Mouse (Mus musculus): ENCODE measurements around the gene Col5a1. TPM values are rescaled to one million over a fixed set of nuclear protein-coding genes. Genes with fewer than 3 reads are reported as not detected.

Col5a1 gene
- total RNA-seq, 2 experiments from 2014 or later = 3.3 to 3.7 TPM

DNA sequence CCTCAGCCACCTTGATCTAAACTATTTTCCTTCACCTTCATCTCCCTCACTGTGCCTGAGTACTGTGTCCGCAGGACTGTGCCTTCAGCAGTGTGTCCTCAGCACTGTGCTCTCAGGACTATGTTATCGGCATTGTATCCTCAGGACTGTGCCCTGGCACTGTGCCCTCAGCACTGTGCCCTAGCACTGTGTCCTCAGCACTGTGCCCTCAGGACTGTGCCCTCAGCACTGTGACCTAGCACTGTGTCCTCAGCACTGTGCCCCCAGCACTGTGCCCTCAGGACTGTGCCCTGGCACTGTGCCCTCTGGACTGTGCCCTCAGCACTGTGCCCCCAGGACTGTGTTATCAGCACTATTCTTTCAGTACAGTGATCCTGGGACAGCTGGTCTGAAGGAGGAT is 75.0 kb downstream of the Col5a1 start:
- no peak for DNase-seq (ENCODE audit: low spot score in 2 of 2)

DNA sequence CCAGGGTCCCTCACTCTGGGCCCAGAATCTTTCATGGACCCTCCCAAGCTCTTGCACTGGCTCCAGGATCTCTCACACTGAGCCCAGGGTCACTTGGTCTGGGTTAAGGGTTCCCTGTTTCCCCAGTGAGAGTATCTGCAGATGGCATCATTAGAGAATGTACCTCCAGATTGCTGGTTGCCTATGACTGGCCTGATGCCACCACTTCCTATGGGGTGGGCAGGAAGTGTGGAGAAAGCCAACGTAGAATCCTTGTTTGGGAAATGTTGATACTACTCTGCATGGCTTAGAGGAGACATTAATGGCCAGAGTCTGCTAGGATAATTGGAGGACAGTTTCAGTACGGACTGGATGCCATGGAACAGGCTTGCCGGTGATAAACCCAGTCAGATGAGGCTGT is 76.2 kb downstream of the Col5a1 start:
- DNase-seq (ENCODE audit: low spot score in 2 of 2) = no peak

DNA sequence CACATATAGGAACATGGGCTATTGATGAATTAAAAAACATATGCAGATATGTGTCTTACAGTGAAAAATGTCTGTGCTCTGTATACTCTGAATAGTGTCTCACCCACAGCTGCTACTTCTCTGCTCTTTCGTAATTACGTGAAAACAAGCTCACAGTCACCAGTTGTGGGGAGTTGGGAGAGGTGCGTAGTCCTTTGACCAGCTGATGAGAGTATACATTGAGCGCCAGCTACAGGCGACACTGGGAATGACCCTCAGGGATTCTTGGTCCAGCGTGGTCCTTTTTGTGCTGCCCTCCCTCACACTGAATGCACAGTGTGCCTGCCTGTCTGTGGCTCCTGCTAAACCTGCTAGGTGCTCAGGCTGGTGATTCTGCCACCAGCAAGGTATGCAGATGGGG is 82.9 kb downstream of the Col5a1 start:
- DNase-seq (ENCODE audit: low spot score in 2 of 2) = peak in 1 of 2 experiments; percentile 35

DNA sequence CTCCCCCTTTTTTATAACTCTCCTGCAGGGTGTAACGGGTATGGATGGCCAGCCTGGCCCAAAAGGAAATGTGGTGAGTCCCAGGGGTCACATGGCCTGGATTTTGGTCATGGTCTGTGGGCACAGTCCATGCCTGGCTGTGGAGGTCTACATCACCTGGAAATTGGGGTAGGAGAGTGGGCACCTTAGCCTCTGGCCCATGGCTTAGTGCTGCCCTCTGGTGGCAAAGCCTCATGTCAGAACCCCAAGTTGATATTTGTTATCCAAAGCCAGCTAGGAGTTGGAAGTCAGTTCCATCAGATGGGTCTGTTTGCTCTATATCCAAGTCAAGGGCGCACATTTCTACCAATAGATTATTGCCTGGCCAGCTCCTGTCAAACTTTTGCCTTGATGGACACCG is 87.6 kb downstream of the Col5a1 start:
- peak; percentile 18 to 72 for DNase-seq (ENCODE audit: low spot score in 2 of 2)

DNA sequence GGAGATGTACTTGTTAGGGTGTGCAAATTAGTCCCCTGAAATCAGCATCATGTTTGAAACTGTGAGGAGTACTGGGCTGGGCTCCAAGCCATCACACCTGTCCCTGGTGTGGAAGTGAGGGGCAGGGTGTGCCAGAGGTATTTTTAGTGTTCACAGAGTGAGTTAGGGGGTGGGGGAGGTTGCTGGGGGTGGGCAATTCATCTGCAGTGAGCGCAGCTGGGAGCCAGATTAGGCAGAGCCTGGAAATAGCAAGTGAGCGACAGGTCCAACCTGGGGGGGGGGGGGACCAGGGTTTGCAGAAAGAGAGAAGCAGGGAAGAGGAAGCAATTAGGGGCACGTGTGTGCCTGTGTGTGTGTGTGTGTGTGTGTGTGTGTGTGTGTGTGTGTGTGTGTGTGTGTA is 89.6 kb downstream of the Col5a1 start:
- no peak for DNase-seq (ENCODE audit: low spot score in 2 of 2)

DNA sequence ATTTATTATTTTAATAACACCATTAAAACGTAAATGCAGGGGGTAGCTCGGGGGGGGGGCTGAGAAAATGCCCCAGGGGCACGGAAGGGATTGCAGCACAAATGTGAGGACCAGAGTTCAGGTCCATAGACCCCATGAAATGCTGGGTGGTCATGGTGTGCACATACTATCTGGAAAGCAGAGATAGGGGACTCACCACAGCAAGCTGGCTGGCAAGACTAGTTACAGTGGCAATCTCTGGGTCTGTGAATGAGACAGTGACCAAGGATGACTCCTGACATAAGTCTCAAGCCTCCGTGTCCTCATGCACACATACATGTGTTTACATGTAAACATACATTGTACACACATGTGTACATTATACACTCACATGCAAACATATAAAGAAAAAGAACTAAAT is 90.3 kb downstream of the Col5a1 start:
- no peak for DNase-seq (ENCODE audit: low spot score in 2 of 2)

DNA sequence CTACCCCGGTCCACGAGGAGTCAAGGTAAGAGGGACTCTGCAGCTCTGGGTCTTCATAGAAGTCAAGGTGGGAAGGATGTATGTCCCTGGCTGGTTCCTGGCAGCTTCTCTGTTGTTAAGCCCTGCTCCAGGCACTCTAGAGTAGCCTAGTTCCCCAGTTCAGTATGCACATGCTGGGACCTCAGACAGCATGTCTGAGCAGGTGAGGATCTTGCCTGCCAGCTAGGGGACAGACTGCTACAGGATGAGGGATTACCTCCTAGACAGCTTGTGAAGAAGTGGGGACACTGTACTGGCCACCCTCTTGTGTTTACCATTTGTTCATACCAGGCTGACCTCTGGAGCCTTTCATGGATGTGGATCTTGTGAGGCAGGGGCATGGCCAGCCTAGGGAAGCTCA is 94.8 kb downstream of the Col5a1 start:
- no peak for DNase-seq (ENCODE audit: low spot score in 2 of 2)

DNA sequence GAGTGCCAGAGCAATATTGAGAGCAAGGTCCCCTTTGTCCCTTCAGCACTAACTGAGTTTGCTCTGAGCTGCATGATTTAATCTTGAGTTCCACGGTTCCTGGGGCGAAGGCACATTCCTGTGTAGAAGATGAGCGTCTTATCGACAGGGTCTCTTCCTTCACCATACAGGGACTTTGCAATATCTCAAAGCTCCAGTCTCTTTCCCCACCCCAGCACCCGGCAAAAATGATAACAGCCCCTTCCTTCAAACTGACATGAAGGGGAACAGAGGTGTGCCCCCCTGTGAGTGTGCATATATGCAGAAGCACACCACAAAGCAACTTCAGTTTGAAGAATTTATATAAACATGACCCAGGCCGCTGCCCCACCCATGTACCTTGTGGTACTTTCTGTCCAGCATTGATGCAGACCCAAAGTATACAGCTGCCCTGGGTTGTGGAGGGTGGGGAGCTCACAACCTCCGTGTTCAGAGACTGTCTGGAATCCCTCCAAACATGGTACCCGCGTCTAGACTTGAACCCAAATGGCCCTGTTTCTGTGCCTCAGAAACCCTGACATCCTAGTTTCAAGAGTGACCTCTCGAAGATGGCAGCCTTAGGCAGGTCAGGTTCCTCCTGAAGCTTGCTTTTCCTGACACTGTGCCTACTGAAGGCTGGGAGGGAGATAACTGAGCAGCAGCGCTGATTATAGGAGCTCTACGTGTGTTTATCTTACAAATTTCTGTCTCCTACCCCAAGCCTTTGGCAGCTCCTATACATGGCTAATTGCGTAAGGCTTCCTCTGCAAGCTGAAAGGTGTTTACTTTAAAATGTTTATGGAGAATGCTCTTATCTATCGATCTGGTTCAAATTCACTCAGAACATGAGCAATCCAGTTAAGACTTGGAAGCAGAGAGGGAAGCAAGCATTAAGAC is 95.7 kb downstream of the Col5a1 start:
- DNase-seq (ENCODE audit: low spot score in 2 of 2) = no peak

DNA sequence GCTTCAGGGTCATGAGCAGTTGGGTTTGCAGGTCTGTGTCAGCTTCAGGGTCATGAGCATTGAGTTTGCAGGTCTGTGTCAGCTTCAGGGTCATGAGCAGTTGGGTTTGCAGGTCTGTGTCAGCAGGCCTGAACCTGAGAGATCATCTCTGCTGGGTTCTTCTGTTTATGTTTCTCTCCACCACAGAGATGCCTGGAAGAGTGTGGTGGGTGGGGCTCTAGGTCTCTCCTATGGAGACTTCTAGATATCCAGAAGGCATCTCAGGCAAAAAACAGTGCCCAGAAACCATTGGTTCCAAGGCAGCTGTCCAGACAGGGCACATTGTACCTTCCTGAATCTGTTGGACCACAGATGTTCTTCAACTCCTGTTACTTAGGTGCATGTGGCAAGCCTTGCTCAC is 96.9 kb downstream of the Col5a1 start:
- no peak for DNase-seq (ENCODE audit: low spot score in 2 of 2)

DNA sequence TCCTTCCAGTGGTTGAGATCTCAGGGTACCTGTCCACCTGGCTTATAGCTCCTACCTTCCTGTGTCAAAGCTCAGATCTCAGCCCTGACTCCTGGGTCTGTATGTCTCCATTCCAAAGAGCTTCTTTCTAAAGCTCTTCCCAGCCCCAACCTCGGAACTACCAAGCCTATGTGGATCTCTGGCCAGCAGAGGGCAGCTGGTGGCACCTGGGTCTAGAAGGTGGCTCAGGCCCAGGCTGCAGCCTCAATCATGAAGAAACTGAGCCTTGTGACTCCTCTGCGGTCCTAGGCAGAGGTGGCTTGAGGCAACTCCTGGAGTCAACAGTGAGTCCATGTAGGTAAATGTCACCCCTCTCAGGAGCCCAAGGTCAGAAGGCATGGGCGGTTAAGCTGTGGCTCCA is 97.7 kb downstream of the Col5a1 start:
- peak in 1 of 2 experiments; percentile 34 for DNase-seq (ENCODE audit: low spot score in 2 of 2)

DNA sequence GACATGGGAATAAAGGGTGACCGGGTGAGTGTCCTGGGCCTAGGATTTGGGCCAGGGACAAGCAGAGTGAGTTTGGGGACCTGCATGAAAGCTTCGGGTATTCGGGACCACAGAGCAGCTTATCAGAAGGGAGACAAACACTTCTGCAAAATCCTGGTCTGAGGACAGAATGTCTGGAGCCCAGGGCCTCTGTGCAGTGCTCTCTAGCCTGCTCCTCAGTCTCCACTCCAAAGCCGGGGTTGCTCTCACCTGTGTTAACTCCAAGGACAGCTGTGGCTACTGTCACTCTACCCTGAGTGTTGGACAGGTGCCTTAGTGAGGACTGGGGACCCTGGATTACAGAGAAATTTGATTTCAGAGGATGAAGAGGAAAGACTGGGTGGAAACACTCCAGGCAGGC is 100.5 kb downstream of the Col5a1 start:
- DNase-seq (ENCODE audit: low spot score in 2 of 2) = no peak

DNA sequence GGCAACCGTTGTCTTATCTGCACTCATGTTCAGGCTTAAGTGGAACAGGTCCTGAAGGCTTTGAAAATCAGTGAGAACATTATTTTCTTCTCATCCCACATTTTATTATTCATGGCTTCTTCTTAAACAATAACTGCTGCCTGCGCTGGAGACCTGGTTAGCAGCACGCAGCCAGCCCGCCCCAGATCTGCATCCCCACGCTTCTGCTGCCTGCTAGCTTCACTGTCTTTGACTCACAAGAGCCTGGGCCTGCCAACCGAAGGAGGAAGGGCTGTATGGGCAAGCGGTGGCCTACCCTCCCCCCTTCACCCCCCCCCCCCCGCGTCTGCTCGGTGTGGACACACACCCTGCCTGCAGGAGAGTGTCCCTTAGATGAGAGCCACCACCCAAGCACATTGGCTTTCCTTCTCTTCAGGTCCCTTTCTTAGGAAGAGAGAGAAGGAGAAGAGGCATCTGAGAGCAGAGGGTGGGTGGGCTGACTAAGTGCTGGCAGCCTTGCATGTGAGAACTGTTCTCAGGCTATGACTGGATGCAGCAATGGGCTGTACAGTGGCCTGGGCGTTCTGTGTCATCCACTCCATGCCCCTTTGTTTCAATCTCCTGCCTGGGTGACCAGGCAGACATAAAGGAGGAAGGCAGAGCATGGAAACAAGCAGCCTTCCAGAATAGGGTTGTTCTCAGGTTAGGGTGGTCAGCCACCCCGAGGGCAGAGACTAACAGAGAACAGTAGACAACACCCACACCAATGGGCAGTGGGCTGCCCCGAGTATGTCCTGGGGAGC is 104.4 kb downstream of the Col5a1 start:
- DNase-seq (ENCODE audit: low spot score in 2 of 2) = peak in 1 of 2 experiments; percentile 31

DNA sequence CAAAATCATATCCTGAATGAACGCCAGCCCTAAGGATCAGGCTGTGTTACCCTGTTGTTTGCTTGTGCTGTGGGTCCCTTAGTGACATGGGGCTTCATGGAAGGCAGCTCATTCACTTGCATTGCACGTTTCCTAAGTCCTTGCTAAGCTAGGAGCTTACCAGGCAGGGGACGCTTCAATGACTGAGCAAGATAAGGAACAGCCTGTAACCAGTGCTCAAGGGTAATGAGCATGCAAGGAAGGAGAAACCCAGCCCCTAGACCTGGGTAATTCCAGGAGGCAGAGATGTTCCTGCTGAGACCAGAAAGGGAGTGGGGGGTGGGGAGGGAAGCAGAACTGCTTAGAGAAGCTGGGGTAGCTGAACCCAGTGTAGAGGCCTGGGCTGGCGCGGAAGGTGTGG is 107.2 kb downstream of the Col5a1 start:
- DNase-seq (ENCODE audit: low spot score in 2 of 2) = no peak

DNA sequence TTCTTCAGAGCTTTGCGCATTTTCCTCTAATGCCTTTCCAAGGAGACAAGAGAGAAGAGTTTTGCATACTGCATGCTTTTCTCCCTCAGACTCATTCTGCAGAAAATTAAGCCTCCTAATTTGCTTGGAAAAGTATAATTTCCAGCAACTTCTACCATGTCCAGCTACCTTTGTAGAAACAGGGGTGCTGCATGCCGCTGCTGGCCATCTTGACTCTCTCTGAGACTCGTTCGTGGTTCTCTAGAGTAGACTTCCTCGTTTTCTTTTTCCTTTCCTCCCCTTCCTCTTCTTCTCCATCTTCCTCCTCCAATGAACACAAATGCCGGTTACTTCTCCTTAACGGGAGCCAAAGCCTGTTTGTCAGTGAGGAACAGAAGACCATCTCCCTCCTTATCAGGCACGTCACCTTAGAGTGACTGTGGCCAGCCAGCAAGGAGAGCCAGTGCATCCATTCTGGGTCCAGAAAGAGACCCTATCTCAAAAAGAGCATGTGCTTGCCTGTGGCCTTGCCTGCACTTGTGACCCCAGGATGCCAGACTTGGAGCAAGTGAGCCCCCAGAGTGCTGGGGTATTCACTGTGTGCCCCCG is 113.9 kb downstream of the Col5a1 start:
- DNase-seq (ENCODE audit: low spot score in 2 of 2) = no peak

DNA sequence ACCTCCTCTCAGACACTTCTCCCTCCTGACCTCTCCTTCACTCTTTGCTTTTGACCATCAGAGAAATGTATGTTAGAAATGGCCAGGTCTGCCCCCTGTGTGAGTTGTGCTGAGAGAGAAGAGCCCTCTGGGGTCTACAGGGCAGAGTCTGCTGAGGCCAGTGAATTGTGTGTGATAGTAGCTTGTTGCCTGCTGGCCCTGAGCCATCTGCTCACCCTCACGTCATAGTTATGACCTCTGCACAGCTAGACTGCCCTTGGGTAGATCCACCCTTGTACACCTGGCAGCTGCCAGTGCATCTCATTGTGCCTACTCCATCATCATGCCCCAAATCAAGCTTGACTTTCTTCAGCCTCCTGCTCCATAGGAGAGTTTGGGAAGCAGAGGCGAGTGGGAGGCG is 114.4 kb downstream of the Col5a1 start:
- no peak for DNase-seq (ENCODE audit: low spot score in 2 of 2)

DNA sequence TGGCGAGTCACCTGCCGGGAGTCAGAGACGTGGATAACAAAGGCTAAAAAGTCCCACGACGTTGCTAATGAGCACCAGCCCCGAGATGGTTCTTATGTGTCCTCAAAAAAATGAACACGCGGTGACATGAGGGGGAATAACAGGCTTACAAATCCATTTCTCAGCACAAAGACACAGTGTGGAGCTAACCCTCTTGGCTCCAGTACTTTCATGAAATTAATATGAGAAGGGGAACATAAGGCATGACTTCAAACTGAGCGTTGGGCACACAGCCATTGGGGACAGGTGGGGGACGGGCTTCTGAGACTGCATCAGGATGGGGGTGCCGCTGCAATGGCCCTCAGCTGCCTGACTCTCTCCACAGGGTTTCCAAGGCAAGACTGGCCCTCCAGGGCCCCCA is 115.0 kb downstream of the Col5a1 start:
- DNase-seq (ENCODE audit: low spot score in 2 of 2) = peak; percentile 18 to 43

DNA sequence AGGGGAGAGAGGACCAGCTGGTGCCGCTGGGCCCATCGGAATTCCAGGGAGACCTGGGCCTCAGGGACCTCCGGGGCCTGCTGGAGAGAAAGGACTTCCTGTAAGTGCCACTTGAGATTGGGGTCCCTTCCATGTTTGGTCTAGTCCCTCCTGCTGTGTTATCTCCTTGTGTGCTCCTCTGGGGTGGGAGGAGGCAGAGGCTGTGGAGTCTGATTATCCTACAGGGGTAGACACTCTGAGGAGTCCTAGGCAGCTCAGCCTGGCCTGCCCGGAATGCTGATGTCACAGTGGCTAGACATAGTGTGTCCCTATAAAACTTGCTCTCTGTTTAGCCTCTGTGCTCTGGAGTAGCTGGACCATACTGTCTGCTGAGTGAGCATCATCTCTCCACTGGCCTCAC is 119.0 kb downstream of the Col5a1 start:
- no peak for DNase-seq (ENCODE audit: low spot score in 2 of 2)

DNA sequence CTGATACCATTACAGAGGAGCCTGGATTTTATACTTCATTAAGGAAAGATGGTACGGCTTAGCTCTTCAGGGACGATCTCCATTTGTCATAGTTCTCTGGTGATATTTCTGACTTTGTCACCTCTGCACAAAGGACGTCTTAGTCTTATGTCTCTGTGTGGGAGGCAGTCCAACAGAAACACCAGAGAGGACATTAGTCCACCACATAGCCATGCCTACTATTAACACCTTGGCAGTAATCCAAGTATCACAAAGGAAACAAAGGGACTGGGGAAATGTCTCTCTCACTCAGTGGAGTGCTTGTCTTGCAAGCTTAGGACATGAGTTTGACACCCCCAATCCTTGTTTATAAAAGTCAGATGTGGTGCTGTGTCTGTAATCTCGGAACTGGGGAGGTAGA is 122.0 kb downstream of the Col5a1 start:
- DNase-seq (ENCODE audit: low spot score in 2 of 2) = no peak

DNA sequence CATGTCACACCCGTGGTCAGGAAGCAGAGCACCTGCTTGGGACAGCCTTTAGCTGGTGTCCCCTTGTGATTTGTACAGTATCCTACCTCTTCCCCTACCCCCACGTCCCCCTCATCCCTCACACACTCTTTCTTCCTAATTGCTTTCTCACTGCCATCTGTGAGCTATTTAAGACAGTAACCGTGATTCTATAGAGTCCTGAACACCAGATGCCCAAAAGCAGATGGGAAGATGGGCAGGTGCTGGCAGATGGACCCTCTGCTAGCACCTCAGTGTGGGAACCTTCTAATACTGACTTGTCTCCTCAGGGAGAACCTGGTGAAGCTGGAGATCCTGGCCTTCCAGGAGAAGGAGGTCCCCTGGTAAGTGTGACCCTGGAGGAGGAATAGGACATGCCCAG is 126.1 kb downstream of the Col5a1 start:
- no peak for DNase-seq (ENCODE audit: low spot score in 2 of 2)

DNA sequence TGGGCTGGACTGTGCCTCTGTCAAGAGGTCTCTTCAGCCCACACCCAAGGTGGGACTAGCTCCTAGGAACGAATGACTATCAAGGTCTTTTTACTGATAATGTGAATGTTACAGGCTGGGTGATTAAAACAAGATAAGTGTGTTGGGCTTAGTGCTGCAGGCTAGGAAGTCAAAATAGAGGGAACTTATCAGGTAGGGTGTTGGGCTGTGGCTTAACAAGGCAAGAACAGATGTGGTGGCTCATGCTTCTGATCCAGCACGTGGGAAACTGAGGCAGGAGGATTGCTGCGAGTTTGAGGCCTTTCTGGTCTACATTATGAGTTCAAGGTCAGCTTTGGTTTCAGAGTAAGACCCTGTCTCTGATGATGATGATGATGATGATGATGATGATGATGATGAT is 128.6 kb downstream of the Col5a1 start:
- DNase-seq (ENCODE audit: low spot score in 2 of 2) = no peak

DNA sequence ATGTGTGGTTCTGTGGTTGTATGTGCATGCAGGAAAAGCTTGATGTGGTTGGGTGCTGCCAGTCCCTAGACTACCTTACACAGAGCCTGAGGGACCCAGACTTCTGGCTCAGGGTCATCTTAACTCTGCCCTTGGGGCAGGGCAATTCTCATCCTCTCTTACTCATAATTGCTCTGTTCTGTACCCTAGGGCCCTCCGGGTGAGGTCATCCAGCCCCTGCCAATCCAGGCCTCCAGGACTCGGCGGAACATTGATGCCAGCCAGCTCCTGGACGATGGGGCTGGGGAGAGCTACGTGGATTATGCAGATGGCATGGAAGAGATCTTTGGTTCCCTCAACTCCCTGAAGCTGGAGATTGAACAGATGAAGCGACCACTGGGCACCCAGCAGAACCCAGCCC is 138.2 kb downstream of the Col5a1 start:
- no peak for DNase-seq (ENCODE audit: low spot score in 2 of 2)

DNA sequence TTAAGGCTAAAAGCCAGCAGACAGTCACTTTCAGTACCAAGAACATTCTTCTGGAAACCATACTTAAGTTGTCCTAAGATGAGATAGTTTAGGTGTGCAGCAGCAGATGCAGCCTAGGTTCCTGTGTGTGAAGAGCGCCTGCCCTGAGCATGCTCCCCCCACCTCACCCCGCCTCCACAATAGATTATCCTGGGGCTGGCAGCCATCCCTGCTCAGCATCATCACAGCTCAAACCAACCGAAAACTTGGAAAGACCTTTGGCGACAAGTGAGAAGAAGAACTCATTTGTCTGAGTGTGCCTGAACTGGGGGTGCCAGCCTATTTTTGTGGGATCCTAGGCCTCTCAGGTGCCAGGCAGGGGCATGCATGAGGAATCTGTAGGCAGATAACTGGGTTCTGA is 139.6 kb downstream of the Col5a1 start:
- DNase-seq (ENCODE audit: low spot score in 2 of 2) = no peak
